Mouse (Mus musculus) neural tube, embryonic 13.5 days (tissue): ENCODE data around the gene Cog3. TPM values are rescaled to one million over a fixed set of nuclear protein-coding genes. Genes with fewer than 3 reads are reported as not detected.
"Not testable (repeated sequence)": the region's sequence is repeated elsewhere in the genome, so short reads cannot be mapped to it uniquely, and the experiment has no call there.

Experiments used
- ATAC-seq: fragments of 200-750 bp; cut with Nextera tagmentation; 2 replicates; pipeline ENCODE4 v1.8.0; 2017; ENCODE audit warnings: low read depth, mild to moderate bottlenecking, moderate TSS enrichment, moderate library complexity
- H3K27ac ChIP-seq: fragments of 300-500 bp; sonication (generic); replicated peaks from 2 replicates; pipeline ENCODE4 v1.5.1; 2015; ENCODE audit warnings: moderate library complexity, mild to moderate bottlenecking, inconsistent platforms
- H3K27me3 ChIP-seq: fragments of 300-500 bp; sonication (generic); 2 replicates; pipeline ENCODE4 v1.6.1; 2015; ENCODE audit warnings: mild to moderate bottlenecking, inconsistent platforms
- H3K36me3 ChIP-seq: fragments of 300-500 bp; sonication (generic); 2 replicates; pipeline ENCODE4 v1.6.1; 2015; ENCODE audit warnings: mild to moderate bottlenecking, inconsistent platforms
- H3K4me1 ChIP-seq: fragments of 300-500 bp; sonication (generic); replicated peaks from 2 replicates; pipeline ENCODE4 v1.6.1; 2015; ENCODE audit warnings: inconsistent platforms
- H3K4me2 ChIP-seq: fragments of 300-500 bp; sonication (generic); 2 replicates; pipeline ENCODE4 v1.6.1; 2015; ENCODE audit warnings: inconsistent platforms, mild to moderate bottlenecking, moderate library complexity
- H3K4me3 ChIP-seq: fragments of 300-500 bp; sonication (generic); 2 replicates; pipeline ENCODE4 v1.5.1; 2015; ENCODE audit warnings: mild to moderate bottlenecking, inconsistent platforms
- H3K9ac ChIP-seq: fragments of 300-500 bp; sonication (generic); 2 replicates; pipeline ENCODE4 v1.6.1; 2015; ENCODE audit warnings: moderate library complexity, mild to moderate bottlenecking, inconsistent platforms
- H3K9me3 ChIP-seq: fragments of 300-500 bp; sonication (generic); 2 replicates; pipeline ENCODE4 v1.6.1; 2016; ENCODE audit warnings: inconsistent platforms
- WGBS: fragments of 180-500 bp; shearing (Covaris S2); methylation state at CpG from one replicate; pipeline ENCODE4 v1.1.7; 2015; 5-methylcytosine and 5-hydroxymethylcytosine counted together
- polyA plus RNA-seq: library from polyadenylated mRNA; unstranded; fragments of >200 nt; fragmentation: Nextera tagmentation; extraction: Ambion mirVana; gene quantifications from 2 replicates; pipeline ENCODE4 v1.2.1, GENCODE M21; 2015

Cog3 gene
- polyA plus RNA-seq, 1 experiment from 2014 or later, result 17.1 TPM

DNA sequence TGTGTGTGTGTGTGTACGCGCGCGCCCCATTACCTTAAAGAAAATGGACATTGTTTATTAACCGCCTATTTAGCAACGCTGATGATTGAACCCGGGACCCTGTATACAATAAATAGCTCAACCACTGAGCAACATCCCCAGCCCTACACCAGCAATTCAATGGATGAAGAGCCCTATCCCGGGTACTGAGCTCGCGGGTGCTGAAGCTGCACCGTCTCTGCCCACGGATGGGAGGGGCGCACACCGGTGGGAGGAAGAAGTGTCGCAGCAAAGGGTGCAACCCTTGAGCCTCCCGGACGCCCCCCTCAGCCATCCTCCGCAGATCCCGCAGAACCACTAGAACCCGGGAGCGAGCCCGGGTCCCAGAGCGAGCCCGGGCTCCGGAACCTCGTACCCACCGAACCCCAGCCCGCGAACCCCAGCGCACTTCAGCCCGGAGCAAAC lies 32.1 kb upstream of the Cog3 start:
- peak; percentile 89 for ATAC-seq
- Histone ChIP-seq H3K4me2 (peak overlapping the region; percentile 68), H3K27ac (peak overlapping the region; percentile 96), H3K9me3 (no peaks in the 10 kb centered on the region), H3K36me3 (0 out of 2 replicates have a peak, but pooled peaks cover 8% of the 10 kb centered on the region), H3K4me3 (peak overlapping the region; percentile 75), H3K9ac (peak overlapping the region; percentile 87), H3K4me1 (peaks cover 8% of the 10 kb centered on the region), H3K27me3 (peaks cover 22% of the 10 kb centered on the region)
- under 1% methylated on average over 31 of the region's 31 CpGs for WGBS

DNA sequence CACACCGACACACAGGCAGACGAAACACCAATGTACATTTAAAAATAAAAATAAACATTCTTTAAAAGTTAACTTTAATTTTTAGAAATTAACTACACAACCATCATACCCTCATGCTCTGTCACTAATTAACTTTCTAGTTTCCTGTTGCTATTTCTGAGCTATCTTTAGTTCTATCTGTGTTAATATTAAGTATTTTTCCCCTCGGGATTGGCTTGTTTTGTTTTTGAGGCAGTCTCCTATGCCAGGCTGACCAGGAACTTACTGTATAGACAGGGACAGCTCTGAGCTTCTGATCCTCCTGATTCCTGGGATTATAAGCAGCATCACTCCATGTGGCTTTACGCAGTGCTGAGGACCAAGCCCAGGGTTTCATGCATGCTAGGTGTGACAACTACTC lies 25.6 kb upstream of the Cog3 start:
- H3K9ac ChIP-seq, result no peak overlapping the region
- no peaks in the 10 kb centered on the region for H3K4me1 ChIP-seq
- no peak for ATAC-seq
- no peaks in the 10 kb centered on the region for H3K9me3 ChIP-seq
- no peaks in the 10 kb centered on the region for H3K27me3 ChIP-seq
- no peak overlapping the region for H3K27ac ChIP-seq
- WGBS, result 90% methylated on average over 4 of the region's 4 CpGs
- peaks cover 18% of the 10 kb centered on the region; the same call in 1 of the 2 replicates for H3K36me3 ChIP-seq
- H3K4me3 ChIP-seq, result no peak overlapping the region
- H3K4me2 ChIP-seq, result no peak overlapping the region

DNA sequence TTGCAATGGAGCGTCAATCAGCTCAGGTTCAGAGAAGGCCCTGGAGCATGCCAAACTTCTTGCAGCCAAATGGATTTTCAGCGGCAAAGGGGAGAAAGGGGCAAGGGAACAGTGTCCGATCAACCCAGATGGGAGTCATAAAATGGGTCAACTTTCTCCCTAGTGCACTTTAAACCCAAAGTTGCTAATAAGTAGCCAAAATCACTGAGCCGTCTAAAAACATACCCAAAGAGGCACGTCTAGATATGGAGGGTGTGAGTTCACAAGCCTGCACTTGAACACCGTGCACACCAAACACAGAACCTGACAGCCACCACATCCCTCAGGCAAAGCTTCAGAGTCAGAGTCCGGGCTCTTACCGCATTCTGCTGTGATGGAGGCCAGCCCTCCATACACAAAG lies 22.3 kb upstream of the Cog3 start:
- no peak for ATAC-seq
- Histone ChIP-seq H3K9ac (no peak overlapping the region), H3K4me3 (no peak overlapping the region), H3K27ac (no peak overlapping the region), H3K9me3 (no peaks in the 10 kb centered on the region), H3K4me1 (no peaks in the 10 kb centered on the region), H3K27me3 (no peaks in the 10 kb centered on the region), H3K36me3 (peaks cover 19% of the 10 kb centered on the region), H3K4me2 (no peak overlapping the region)
- 89% methylated on average over 8 of the region's 8 CpGs for WGBS

DNA sequence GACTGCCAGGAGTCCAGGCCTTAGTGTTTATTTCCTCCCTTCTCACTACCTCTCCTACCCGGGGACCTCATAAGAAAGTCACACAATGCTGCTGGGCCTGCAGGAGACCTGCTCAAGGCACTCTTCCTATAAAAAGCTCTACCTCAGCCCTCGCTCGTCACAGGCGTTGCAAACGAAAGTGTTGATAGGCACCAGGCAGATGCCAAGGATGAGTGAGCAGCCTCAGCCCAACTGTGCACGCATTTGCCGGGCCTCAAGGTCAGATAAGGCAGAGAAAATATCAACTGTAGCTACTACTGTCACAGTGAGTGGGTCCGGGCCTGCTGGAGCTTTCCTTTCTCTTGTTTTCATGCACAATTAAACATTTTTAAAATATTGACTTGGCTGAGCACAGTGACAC lies 19.1 kb upstream of the Cog3 start:
- no peak overlapping the region for H3K4me3 ChIP-seq

DNA sequence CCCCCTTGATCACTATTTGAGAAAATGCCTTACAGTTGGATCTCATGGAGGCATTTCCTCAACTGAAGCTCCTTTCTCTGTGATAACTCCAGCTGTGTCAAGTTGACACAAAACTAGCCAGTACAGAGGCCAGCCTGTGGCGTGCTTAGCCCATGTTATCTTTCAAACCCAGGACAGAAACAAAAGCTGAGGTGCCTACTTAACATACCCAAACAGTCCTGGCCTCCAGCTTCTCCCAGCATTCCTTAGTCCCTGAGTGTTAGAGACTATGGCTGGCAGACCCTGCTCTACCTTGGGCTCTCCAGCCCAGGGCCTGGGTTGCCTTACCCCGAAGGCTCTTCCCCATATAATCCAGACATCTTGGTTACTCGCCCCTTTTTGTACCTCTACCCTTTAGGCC lies 18.1 kb upstream of the Cog3 start:
- 93% methylated on average over 3 of the region's 3 CpGs for WGBS
- not testable (repeated sequence) for H3K9ac ChIP-seq, H3K27me3 ChIP-seq, H3K4me1 ChIP-seq, H3K4me2 ChIP-seq, ATAC-seq, H3K9me3 ChIP-seq, H3K27ac ChIP-seq, H3K4me3 ChIP-seq
- H3K36me3 ChIP-seq, result peaks cover 35% of the 10 kb centered on the region

More for the DNA sequence above, 19.1 kb upstream of the Cog3 start:
- ATAC-seq, result no peak
- no peak overlapping the region for H3K9ac ChIP-seq
- peaks cover 35% of the 10 kb centered on the region for H3K36me3 ChIP-seq
- H3K4me2 ChIP-seq, result no peak overlapping the region
- no peaks in the 10 kb centered on the region for H3K4me1 ChIP-seq
- WGBS, result 80% methylated on average over 8 of the region's 8 CpGs
- no peak overlapping the region for H3K27ac ChIP-seq
- no peaks in the 10 kb centered on the region for H3K9me3 ChIP-seq
- no peaks in the 10 kb centered on the region for H3K27me3 ChIP-seq

DNA sequence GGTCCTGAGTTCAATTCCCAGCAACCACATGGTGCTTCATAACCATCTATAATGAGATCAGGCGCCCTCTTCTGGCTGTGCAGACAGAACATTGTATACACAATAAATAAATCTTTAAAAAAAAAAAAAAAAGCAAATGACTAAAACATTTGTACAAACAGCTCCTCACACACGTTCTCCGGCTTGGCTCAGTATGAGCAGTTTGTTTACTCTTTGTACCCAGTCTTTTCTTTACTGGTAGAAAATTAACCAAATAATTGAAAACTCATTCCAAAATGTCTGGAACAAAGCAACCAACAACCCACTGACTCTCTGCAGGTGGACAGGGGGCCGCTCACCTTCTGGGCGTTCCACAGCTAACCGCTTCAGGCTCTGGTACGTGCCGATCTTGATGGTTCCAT lies 16.8 kb upstream of the Cog3 start:
- WGBS, result 87% methylated on average over 8 of the region's 8 CpGs
- Histone ChIP-seq H3K27ac (no peak overlapping the region), H3K27me3 (no peaks in the 10 kb centered on the region), H3K9me3 (no peaks in the 10 kb centered on the region), H3K36me3 (peaks cover 43% of the 10 kb centered on the region), H3K4me3 (no peak overlapping the region), H3K9ac (no peak overlapping the region), H3K4me1 (no peaks in the 10 kb centered on the region), H3K4me2 (no peak overlapping the region)
- no peak for ATAC-seq

DNA sequence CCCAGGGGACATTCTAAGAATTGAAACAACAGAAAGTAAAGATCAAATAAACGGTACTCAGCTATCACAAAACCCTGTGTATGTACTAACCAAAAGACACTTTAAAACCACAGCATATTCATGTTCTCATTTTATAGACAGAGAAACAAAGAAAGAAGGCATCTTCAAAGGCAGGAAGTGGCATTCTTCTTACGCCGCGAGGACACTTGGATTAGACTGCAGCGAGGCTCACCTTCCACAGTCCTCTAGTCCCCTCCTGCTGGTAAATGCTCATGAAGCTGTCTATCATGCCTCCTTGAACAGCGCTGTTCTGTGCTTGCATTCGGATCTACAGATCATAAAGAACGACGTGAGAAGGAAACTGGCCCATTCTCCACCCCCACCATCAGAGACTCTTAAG lies 15.0 kb upstream of the Cog3 start:
- Histone ChIP-seq H3K4me1 (no peaks in the 10 kb centered on the region), H3K27me3 (no peaks in the 10 kb centered on the region), H3K9me3 (no peaks in the 10 kb centered on the region), H3K36me3 (peaks cover 47% of the 10 kb centered on the region), H3K27ac (no peak overlapping the region), H3K4me3 (no peak overlapping the region), H3K4me2 (no peak overlapping the region), H3K9ac (no peak overlapping the region)
- no peak for ATAC-seq
- 80% methylated on average over 9 of the region's 9 CpGs for WGBS

DNA sequence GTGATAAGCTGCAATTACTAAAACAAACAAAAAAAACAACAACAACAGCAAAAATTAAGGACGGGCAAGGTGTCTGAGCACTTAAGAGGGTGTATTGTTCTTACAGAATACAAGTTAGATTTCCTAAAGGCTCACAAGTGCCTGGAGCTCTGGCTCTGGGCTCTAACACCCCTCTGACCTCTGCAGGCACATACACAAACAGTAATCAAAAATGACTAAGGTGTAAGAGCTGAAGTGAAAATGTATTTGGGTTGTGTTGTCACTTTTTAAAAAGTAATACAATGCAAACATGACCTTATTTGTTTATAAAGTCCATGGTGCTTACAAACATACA lies 13.9 kb upstream of the Cog3 start:
- Histone ChIP-seq H3K4me1 (no peaks in the 10 kb centered on the region), H3K4me3 (no peak overlapping the region), H3K9ac (no peak overlapping the region), H3K9me3 (no peaks in the 10 kb centered on the region), H3K4me2 (no peak overlapping the region), H3K36me3 (peaks cover 53% of the 10 kb centered on the region), H3K27ac (no peak overlapping the region), H3K27me3 (no peaks in the 10 kb centered on the region)
- ATAC-seq, result 0 out of 2 replicates have a peak, but pooled peaks have one; percentile 15
- WGBS, result 6% methylated on average over 1 of the region's 1 CpGs

DNA sequence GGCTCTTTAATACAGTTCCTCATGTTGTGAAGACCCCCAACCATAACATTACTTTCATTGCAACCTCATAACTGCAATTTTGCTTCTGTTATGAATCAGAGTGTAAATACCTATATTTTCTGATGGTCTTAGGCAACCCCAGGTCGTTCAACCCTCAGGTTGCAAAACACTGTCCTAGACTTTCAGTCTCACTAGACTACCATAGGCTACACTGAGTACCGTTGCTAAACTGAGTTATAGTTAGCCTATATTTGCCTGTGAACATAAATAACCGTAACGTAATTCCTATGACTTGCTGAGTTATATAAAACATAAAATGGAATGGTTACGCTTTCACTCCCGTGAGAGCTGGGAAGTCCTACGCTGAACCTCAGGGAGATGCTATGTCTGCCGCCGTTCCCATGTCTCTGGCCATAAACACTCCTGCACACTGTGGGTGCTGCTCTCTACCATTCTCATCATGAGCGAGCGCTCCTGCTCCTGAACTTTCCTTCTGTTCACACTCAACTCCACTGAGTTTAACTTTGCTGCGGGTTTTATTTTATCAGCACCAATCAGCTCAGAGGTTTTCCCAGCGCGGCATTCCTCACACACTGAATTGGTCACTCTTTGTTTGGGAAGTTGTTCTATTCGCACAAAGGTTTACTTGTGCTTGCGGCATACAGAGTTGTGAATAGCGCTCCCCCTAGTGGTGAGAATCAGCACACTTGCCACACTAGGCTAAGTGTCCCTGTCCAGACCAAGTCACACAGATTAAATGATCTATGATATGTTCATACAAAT lies 13.4 kb upstream of the Cog3 start:
- H3K4me1 ChIP-seq, result no peaks in the 10 kb centered on the region
- 0 out of 2 replicates have a peak overlapping the region, but pooled peaks have one; percentile 13 for H3K4me3 ChIP-seq
- peak overlapping the region; percentile 71 for H3K27ac ChIP-seq
- peak overlapping the region; percentile 38; the same call in 1 of the 2 replicates for H3K9ac ChIP-seq
- H3K9me3 ChIP-seq, result no peaks in the 10 kb centered on the region
- H3K4me2 ChIP-seq, result peak overlapping the region; percentile 45
- 43% methylated on average over 17 of the region's 17 CpGs for WGBS
- H3K36me3 ChIP-seq, result peaks cover 55% of the 10 kb centered on the region
- peak; percentile 88 for ATAC-seq
- H3K27me3 ChIP-seq, result no peaks in the 10 kb centered on the region

DNA sequence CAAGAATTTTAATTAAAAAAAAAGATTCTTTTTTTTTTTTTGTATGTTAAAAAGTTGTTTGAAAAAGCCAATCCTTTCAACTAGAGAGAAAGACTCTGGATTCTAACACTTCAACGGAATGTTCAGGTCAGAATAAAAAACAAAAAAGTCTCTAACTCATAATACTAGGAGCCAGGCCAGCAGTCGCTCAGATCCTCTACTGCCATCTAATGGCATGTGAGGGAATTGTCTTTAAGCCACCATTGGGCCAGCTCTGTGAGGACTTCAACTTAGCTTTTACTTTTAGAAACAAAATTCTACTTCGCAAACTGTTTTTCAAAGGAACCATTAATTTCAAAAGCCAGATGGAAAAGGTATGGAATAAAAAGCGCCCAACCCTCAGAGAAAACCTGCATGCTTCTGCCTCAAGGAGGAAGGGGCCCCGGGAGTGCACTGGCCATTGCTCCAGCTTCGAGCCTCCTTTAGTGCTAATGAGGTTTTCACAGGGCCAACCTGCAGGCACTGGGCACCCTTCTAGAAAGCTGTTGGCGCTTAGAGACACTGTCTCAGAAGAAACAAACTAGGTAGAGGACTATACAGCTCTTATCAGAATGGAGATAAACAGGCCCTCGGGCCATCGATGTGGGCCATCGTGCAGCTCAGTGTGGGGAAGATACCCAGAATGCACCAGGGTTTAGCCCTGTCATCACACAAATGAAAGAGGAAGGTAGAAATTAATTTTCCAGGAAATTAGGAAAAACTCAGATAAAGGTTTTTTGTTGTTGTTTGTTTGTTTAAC lies 6.9 kb upstream of the Cog3 start:
- Histone ChIP-seq H3K4me2 (no peak overlapping the region), H3K4me3 (no peak overlapping the region), H3K27me3 (peaks cover 5% of the 10 kb centered on the region; the same call in 1 of the 2 replicates), H3K27ac (no peak overlapping the region), H3K36me3 (peaks cover 25% of the 10 kb centered on the region), H3K4me1 (no peaks in the 10 kb centered on the region), H3K9ac (no peak overlapping the region), H3K9me3 (no peaks in the 10 kb centered on the region)
- 62% methylated on average over 10 of the region's 10 CpGs for WGBS
- no peak for ATAC-seq

DNA sequence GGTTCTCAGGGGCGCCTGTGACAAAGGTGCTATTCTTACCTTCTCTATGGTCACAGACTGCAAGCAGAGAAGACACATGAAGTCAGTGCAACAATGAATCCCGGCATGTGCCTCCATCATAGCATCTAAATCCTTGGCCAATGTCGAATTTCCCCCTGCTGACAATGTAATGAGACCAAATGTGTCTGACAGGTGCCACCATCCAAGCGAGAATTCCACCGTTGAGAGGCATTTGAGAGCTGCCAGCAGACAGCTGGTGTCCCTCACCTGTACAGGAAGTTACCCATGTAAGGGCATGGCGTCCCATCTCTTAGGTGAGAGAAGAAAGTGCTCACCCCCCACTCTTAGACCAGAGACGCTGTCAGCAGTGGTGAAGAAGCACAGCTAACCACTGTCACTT lies 4.1 kb upstream of the Cog3 start:
- ATAC-seq, result no peak
- Histone ChIP-seq H3K9me3 (no peaks in the 10 kb centered on the region), H3K4me2 (no peak overlapping the region), H3K27ac (no peak overlapping the region), H3K9ac (no peak overlapping the region), H3K4me1 (peaks cover 4% of the 10 kb centered on the region), H3K27me3 (peaks cover 5% of the 10 kb centered on the region; the same call in 1 of the 2 replicates), H3K4me3 (no peak overlapping the region), H3K36me3 (peaks cover 12% of the 10 kb centered on the region)
- 79% methylated on average over 7 of the region's 7 CpGs for WGBS

DNA sequence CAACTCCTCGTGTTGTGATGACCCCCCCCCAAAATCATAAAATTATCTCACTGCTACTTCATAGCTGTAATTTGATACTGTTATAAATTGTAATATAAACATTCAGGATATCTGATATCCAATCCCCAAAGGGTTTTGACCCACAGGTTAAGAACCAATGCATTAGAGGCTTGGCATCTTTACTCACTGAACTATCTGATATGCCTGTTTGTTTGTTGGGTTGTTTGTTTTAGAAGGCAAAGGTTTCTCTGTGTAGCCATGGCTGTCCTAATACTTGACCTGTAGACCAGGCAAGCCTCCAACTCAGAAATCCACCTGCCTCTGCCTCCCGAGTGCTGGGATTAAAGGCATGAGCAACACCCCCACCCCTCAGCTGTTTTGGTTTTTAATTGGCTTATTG lies 3.5 kb upstream of the Cog3 start:
- H3K4me2 ChIP-seq, result no peak overlapping the region
- H3K36me3 ChIP-seq, result peaks cover 9% of the 10 kb centered on the region

More for the DNA sequence above, 3.5 kb upstream of the Cog3 start:
- Histone ChIP-seq H3K27ac (no peak overlapping the region), H3K4me1 (peaks cover 10% of the 10 kb centered on the region), H3K4me3 (no peak overlapping the region), H3K9me3 (no peaks in the 10 kb centered on the region), H3K9ac (no peak overlapping the region), H3K27me3 (peaks cover 5% of the 10 kb centered on the region; the same call in 1 of the 2 replicates)
- WGBS, result 78% methylated on average over 2 of the region's 2 CpGs
- no peak for ATAC-seq
